Mouse (Mus musculus) embryo, embryonic 10.5 days (tissue): ENCODE measurements at regions not wholly inside any gene's neighbourhood (a gene's known extent, or its start where the extent isn't known, plus 50 kb on each side); places are given as distances from the start of the nearest gene placed in this dataset.
"Not testable (repeated sequence)": the region's sequence is repeated elsewhere in the genome, so short reads cannot be mapped to it uniquely, and the experiment has no call there.

Experiments used
- DNase-seq: peaks from one replicate; pipeline ENCODE4 v3.0.0-alpha.2; 2015; ENCODE audit warnings: low spot score

- DNase-seq, result no peak
Observed at GRCm38 (mm10) chr7:63996581-63997098, 57.9 kb upstream of the Klf13 start.

GRCm38 (mm10) chr7:63995255-63995980 lies 56.7 kb upstream of the Klf13 start:
- DNase-seq, result no peak

- not testable (repeated sequence) for DNase-seq
Observed at GRCm38 (mm10) chr7:63994769-63995168, 56.1 kb upstream of the Klf13 start.

DNA sequence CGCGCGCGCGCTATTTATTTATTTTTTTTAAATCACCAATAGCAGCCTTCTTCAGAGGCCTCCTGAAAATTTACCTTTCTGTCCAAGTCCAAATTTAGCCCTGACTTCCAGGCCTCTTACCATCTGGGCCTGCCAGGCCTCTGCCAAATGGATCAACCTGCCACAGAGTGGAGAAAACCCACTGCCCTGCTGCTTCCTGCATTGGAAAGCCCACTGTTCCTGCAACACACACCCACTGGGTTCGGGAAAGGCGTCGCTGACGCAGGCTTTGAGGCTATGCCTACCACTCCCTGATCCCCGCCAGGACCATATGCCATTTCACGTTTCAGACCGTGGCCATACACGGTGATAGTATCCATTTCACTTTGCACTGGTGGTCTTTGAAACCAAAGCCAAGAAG lies 53.4 kb upstream of the Klf13 start:
- no peak for DNase-seq

DNA sequence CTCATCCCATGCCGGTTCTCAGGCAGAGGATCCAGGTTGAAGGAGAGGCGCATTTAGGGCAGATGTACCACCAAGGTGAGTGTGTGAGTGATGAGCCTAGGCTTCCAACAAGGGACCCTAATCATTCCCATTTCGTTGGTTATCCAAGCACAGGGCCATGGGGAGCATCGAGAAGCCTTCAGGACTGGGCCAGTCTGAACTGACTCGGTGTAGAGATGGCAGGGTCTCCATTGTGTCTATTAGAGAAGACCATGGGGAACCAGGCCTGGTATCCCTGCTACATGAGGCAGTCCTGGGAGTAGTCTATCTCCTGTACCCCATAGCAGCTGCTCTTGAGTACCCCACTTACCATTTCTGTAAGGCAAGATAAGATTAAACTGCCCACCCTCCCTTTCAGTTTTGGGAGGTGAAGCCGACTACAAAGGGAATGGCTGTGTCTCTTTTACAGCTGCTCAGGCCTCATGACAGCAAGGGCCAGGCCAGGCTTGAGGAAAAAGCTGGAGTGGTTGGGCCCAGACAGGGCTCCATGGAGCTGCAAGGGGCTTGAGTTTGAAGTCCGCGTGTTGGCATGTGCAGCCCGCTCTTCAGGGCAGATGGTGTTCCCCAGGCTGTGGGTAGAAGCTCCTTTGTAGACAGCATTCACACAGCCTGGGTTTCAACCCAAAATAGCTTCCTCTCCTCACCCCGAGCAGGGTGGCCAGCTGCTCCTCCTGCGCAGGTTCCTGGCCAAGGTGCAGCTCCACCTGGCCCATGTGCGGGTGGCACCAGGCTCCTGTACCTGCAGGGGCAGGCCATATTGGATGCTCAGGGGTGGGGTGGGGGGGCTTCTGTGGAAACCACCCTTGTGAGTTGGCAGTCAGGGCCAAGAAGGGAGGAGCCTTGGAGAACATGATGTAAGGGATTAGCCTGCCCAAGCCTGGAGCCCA lies 52.6 kb upstream of the Klf13 start:
- no peak for DNase-seq

- no peak for DNase-seq
Observed at GRCm38 (mm10) chr7:63990312-63991028, 51.8 kb upstream of the Klf13 start.

DNA sequence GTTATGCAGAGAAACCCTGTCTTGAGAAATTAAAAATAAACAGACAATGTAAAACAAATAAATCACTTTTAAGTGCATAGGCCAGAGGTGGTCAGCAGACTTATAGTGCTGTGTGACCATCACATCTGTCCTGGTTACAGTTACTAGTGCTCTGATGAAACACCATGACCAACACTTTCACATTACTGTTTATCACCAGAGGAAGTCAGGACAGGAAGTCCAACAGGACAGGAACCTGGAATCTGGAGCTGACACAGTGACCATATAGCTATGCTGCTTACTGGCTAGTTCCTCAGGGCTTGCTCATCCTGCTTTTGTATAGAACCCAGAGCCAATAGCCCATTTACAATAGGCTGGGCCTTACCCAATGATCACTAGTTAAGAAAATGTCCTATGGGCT lies 51.0 kb upstream of the Klf13 start:
- no peak for DNase-seq
